Mouse (Mus musculus): ENCODE results near the gene Il20rb. TPM values are rescaled to one million over a fixed set of nuclear protein-coding genes. Genes with fewer than 3 reads are reported as not detected.

Gene Il20rb
- polyA plus RNA-seq, 1 experiment from 2014 or later: 1.6 TPM

- DNase-seq (ENCODE audit: low spot score): no peak
- H3K36me3 ChIP-seq: peaks cover 20% of the 10 kb centered on the region; the same call in 1 of the 2 replicates
Observed at GRCm38 (mm10) chr9:100491424-100491823, 4.8 kb upstream of the Il20rb start.

GRCm38 (mm10) chr9:100488969-100489368 lies 2.4 kb upstream of the Il20rb start:
- WGBS: 95% methylated on average over 6 of the region's 6 CpGs
- Histone ChIP-seq H3K27me3 (ENCODE audit: insufficient read depth, poor library complexity, severe bottlenecking) (no peaks in the 10 kb centered on the region), H3K36me3 (peaks cover 11% of the 10 kb centered on the region; the same call in 1 of the 2 replicates), H3K4me3 (no peak overlapping the region), H3K27ac (no peak overlapping the region), H3K9me3 (no peaks in the 10 kb centered on the region), H3K4me1 (replicated peaks) (no peaks in the 10 kb centered on the region)
- no peak for DNase-seq (ENCODE audit: low spot score)

More at GRCm38 (mm10) chr9:100491424-100491823, 4.8 kb upstream of the Il20rb start:
- Histone ChIP-seq H3K9me3 (no peaks in the 10 kb centered on the region), H3K4me1 (replicated peaks) (no peaks in the 10 kb centered on the region), H3K27ac (no peak overlapping the region), H3K27me3 (ENCODE audit: insufficient read depth, poor library complexity, severe bottlenecking) (no peaks in the 10 kb centered on the region), H3K4me3 (no peak overlapping the region)
- WGBS: 91% methylated on average over 1 of the region's 1 CpGs

- H3K36me3 ChIP-seq: peaks cover 11% of the 10 kb centered on the region; the same call in 1 of the 2 replicates
- no peaks in the 10 kb centered on the region for H3K9me3 ChIP-seq
- WGBS: 77% methylated on average over 7 of the region's 7 CpGs
- no peaks in the 10 kb centered on the region for H3K4me1 ChIP-seq (replicated peaks)
- no peak overlapping the region for H3K4me3 ChIP-seq
- no peaks in the 10 kb centered on the region for H3K27me3 ChIP-seq (ENCODE audit: insufficient read depth, poor library complexity, severe bottlenecking)
- no peak for DNase-seq (ENCODE audit: low spot score)
- H3K27ac ChIP-seq: no peak overlapping the region
Observed at GRCm38 (mm10) chr9:100488056-100488713, 1.6 kb upstream of the Il20rb start.

DNA sequence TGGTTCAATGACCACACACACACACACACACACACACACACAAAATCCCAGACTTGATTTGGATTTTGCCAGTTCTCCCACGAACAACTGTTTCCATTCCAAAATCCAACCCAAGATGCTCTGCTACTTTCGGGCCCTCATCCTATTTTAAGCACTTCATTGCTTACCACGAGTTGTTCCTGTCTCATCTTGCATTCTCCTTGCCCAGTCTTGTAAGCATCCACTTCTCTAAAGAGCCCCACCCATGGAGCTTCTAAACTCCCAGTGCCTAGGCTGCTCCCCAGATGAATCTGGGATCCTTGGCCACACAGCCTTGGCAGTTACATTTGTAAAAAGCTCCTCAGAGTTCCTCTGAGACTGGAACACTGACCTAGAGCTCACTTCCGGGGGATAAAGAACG lies 3.3 kb downstream of the Il20rb start:
- no peak overlapping the region for H3K4me3 ChIP-seq
- H3K36me3 ChIP-seq: no peaks in the 10 kb centered on the region
- 92% methylated on average over 5 of the region's 5 CpGs for WGBS
- no peak for DNase-seq (ENCODE audit: low spot score)
- H3K9me3 ChIP-seq: no peaks in the 10 kb centered on the region
- H3K27ac ChIP-seq: no peak overlapping the region
- H3K27me3 ChIP-seq (ENCODE audit: insufficient read depth, poor library complexity, severe bottlenecking): no peaks in the 10 kb centered on the region
- no peaks in the 10 kb centered on the region for H3K4me1 ChIP-seq (replicated peaks)

DNA sequence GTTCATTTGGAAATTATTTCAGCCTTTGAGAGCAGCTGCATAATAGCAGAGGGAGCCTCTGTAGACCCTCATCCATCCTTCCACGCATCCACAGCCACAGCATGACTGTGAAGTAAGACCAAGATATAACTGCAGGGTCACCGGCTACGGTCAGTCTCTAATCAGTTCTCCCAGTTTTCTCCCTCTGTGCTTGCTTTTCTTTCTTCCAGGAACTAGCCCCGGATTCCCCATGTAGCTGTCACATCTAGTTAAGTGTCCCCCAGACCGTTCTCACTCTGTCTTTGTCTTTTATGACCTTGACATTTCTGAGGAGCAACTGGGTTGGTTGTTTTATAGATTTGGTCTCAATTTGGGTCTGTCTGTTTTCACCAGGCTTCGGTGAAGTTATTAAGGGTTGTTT lies 5.0 kb downstream of the Il20rb start:
- Histone ChIP-seq H3K4me1 (replicated peaks) (no peaks in the 10 kb centered on the region), H3K36me3 (no peaks in the 10 kb centered on the region), H3K4me3 (no peak overlapping the region), H3K9me3 (0 out of 2 replicates have a peak, but pooled peaks cover 3% of the 10 kb centered on the region), H3K27ac (no peak overlapping the region), H3K27me3 (ENCODE audit: insufficient read depth, poor library complexity, severe bottlenecking) (no peaks in the 10 kb centered on the region)
- no peak for DNase-seq (ENCODE audit: low spot score)
- WGBS: 89% methylated on average over 6 of the region's 6 CpGs

DNA sequence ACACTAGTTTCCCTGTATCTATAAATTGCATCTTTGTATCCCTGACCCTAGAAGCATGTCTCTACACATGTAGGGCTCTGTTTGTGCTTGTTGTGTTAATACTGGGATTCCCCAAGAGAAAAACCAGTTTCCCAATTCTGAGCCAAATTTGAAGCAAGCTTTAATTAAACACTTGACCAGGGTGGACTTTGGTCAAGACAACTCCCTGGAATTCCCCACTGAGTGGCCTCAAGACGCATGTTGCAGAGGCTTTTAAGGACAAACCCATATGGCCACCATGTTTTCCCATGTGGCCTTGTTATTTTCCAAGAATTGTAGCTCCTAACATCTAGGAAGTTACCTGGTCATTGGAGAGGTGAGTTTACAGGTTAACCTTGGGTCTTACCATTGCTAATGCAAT lies 12.5 kb downstream of the Il20rb start:
- Histone ChIP-seq H3K27ac (no peak overlapping the region), H3K9me3 (0 out of 2 replicates have a peak, but pooled peaks cover 3% of the 10 kb centered on the region), H3K27me3 (ENCODE audit: insufficient read depth, poor library complexity, severe bottlenecking) (no peaks in the 10 kb centered on the region), H3K36me3 (peaks cover 5% of the 10 kb centered on the region; the same call in 1 of the 2 replicates), H3K4me1 (replicated peaks) (0 out of 2 replicates have a peak, but pooled peaks cover 5% of the 10 kb centered on the region), H3K4me3 (no peak overlapping the region)
- WGBS: 92% methylated on average over 1 of the region's 1 CpGs
- no peak for DNase-seq (ENCODE audit: low spot score)

- Histone ChIP-seq H3K27ac (no peak overlapping the region), H3K9me3 (0 out of 2 replicates have a peak, but pooled peaks cover 3% of the 10 kb centered on the region), H3K27me3 (ENCODE audit: insufficient read depth, poor library complexity, severe bottlenecking) (no peaks in the 10 kb centered on the region), H3K4me3 (no peak overlapping the region), H3K36me3 (peaks cover 5% of the 10 kb centered on the region; the same call in 1 of the 2 replicates), H3K4me1 (replicated peaks) (0 out of 2 replicates have a peak, but pooled peaks cover 5% of the 10 kb centered on the region)
- DNase-seq (ENCODE audit: low spot score): no peak
- WGBS: 88% methylated on average over 6 of the region's 6 CpGs
Observed at GRCm38 (mm10) chr9:100473361-100473760, 13.2 kb downstream of the Il20rb start.

GRCm38 (mm10) chr9:100472931-100473330 lies 13.7 kb downstream of the Il20rb start:
- Histone ChIP-seq H3K4me3 (no peak overlapping the region), H3K27me3 (ENCODE audit: insufficient read depth, poor library complexity, severe bottlenecking) (no peaks in the 10 kb centered on the region), H3K36me3 (peaks cover 7% of the 10 kb centered on the region; the same call in 1 of the 2 replicates), H3K9me3 (0 out of 2 replicates have a peak, but pooled peaks cover 3% of the 10 kb centered on the region), H3K27ac (no peak overlapping the region), H3K4me1 (replicated peaks) (0 out of 2 replicates have a peak, but pooled peaks cover 5% of the 10 kb centered on the region)
- DNase-seq (ENCODE audit: low spot score): no peak
- WGBS: 93% methylated on average over 8 of the region's 8 CpGs

DNA sequence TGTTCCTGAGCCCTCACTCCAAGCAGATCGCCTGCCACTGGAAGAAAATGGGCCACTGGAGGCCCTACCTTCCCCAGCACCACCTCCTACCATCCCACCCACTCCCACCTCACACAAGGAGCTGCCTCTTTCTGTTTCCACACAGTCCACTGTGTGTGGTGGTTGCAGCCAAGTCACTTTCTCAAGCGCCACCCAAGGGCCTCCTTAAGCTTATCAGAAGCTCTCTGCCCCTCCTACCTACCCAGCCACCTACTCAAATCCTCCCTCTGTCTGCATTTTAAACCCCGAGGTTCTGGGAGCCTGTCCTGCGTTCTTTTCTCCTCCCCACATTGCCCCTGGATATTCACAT lies 15.0 kb downstream of the Il20rb start:
- Histone ChIP-seq H3K4me1 (replicated peaks) (0 out of 2 replicates have a peak, but pooled peaks cover 5% of the 10 kb centered on the region), H3K27ac (no peak overlapping the region), H3K4me3 (no peak overlapping the region), H3K9me3 (no peaks in the 10 kb centered on the region), H3K36me3 (peaks cover 18% of the 10 kb centered on the region), H3K27me3 (ENCODE audit: insufficient read depth, poor library complexity, severe bottlenecking) (no peaks in the 10 kb centered on the region)
- WGBS: 77% methylated on average over 4 of the region's 4 CpGs
- DNase-seq (ENCODE audit: low spot score): no peak

DNA sequence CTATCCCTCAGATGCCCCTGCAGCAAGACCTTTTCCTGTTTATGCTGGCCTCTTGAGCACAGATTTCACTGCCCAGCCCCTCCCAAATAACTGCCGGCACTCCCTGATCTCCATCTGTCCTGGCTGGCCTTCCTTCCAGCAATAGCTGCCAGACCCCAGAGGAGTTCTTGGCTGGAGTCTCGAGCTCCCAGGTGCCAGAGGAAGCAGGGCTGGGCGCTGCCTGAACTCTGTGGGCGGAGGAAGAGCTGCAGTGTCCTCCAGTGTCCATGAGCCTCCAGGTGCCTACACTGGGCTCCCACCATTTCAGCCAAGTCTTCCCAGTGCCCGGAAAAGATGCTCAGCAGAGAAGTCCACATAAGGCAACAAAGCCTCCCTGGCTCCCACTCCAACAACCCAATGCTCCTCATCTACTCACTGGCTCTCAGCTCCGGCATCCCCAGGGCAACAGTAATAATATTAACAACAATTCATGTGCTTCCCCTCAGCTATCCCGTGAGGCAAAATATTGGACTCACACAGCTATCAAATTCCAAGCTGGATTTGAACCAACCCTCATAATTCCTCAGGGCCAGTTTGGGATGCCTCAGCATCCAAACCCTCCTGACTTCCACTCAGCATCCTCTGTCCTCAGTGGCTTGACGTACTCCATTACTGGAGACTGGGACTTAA lies 15.5 kb downstream of the Il20rb start:
- no peaks in the 10 kb centered on the region for H3K27me3 ChIP-seq (ENCODE audit: insufficient read depth, poor library complexity, severe bottlenecking)
- no peak for DNase-seq (ENCODE audit: low spot score)
- peaks cover 19% of the 10 kb centered on the region for H3K36me3 ChIP-seq
- 78% methylated on average over 8 of the region's 8 CpGs for WGBS
- H3K9me3 ChIP-seq: no peaks in the 10 kb centered on the region
- 0 out of 2 replicates have a peak, but pooled peaks cover 5% of the 10 kb centered on the region for H3K4me1 ChIP-seq (replicated peaks)
- H3K4me3 ChIP-seq: no peak overlapping the region
- H3K27ac ChIP-seq: no peak overlapping the region

DNA sequence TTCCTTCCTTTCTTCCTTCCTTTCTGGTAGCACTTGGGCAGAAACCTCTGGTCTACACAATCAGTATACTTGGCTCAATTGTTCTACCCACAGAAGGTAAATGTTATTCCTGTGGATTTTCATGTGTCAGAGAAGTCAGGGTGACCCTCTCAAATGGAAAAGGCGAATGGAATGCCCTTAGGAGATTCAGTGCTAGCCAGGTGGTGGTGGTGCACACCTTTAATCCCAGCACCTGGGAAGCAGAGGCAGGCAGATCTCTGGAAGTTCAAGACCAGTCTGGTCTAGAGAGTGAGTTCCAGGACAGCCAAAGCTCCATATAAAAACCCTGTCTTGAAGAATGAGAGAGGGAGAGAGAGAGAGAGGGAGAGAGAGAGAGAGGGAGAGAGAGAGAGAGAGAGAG lies 16.4 kb downstream of the Il20rb start:
- DNase-seq (ENCODE audit: low spot score): no peak
- Histone ChIP-seq H3K9me3 (no peaks in the 10 kb centered on the region), H3K4me1 (replicated peaks) (0 out of 2 replicates have a peak, but pooled peaks cover 5% of the 10 kb centered on the region), H3K27ac (no peak overlapping the region), H3K27me3 (ENCODE audit: insufficient read depth, poor library complexity, severe bottlenecking) (no peaks in the 10 kb centered on the region), H3K4me3 (no peak overlapping the region), H3K36me3 (peaks cover 22% of the 10 kb centered on the region)
- 80% methylated on average over 1 of the region's 1 CpGs for WGBS

GRCm38 (mm10) chr9:100469681-100470080 lies 16.9 kb downstream of the Il20rb start:
- no peaks in the 10 kb centered on the region for H3K9me3 ChIP-seq
- no peak overlapping the region for H3K4me3 ChIP-seq
- 94% methylated on average over 3 of the region's 3 CpGs for WGBS
- H3K27ac ChIP-seq: no peak overlapping the region
- no peak for DNase-seq (ENCODE audit: low spot score)
- peaks cover 22% of the 10 kb centered on the region for H3K36me3 ChIP-seq
- no peaks in the 10 kb centered on the region for H3K27me3 ChIP-seq (ENCODE audit: insufficient read depth, poor library complexity, severe bottlenecking)
- H3K4me1 ChIP-seq (replicated peaks): 0 out of 2 replicates have a peak, but pooled peaks cover 5% of the 10 kb centered on the region

DNA sequence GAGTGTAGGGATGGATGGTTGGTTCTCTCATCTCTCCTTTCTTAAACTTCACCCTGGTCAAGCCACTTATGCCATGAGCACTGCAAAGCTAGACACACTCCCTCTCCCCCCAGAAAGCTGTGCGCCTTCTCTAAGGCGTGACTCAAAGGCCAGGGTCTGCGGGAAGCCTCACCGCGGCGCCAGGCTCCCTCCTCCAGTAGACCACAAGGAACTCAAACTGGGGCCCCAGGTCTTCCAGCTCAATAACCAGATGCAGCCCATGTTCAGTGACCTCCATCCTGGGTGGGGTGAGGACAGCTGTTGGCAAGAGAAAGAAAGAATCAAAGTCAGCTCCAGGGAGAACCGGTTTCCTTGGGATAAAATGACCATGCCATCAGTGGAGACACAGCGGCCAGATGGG lies 18.4 kb downstream of the Il20rb start:
- no peaks in the 10 kb centered on the region for H3K9me3 ChIP-seq
- H3K4me1 ChIP-seq (replicated peaks): 0 out of 2 replicates have a peak, but pooled peaks cover 5% of the 10 kb centered on the region
- H3K27me3 ChIP-seq (ENCODE audit: insufficient read depth, poor library complexity, severe bottlenecking): no peaks in the 10 kb centered on the region
- no peak overlapping the region for H3K4me3 ChIP-seq
- H3K27ac ChIP-seq: no peak overlapping the region
- DNase-seq (ENCODE audit: low spot score): no peak
- H3K36me3 ChIP-seq: peaks cover 22% of the 10 kb centered on the region
- 92% methylated on average over 8 of the region's 8 CpGs for WGBS

Data from hindbrain, embryonic 10.5 days (tissue).